Mouse (Mus musculus) embryo, embryonic 10 days (tissue): Measurements from ENCODE around the gene Gm31371.
"Not testable (repeated sequence)": the region's sequence is repeated elsewhere in the genome, so short reads cannot be mapped to it uniquely, and the experiment has no call there.

ENCODE experiments used
- DNase-seq: peaks from one replicate; pipeline ENCODE4 v3.0.0-alpha.2; 2015; ENCODE audit warnings: low spot score

Gene Gm31371

GRCm38 (mm10) chr8:19903092-19903491 lies at the start of gene Gm31371:
Gene Gm31371, plus strand, starts transcription at chr8:19903392.
- not testable (repeated sequence) for DNase-seq

- DNase-seq, result not testable (repeated sequence)
Observed at GRCm38 (mm10) chr8:19906425-19907055, 3.3 kb downstream of the Gm31371 start.

GRCm38 (mm10) chr8:19908841-19909321 lies 5.7 kb downstream of the Gm31371 start:
- not testable (repeated sequence) for DNase-seq

GRCm38 (mm10) chr8:19919086-19919485 lies 15.9 kb downstream of the Gm31371 start:
- not testable (repeated sequence) for DNase-seq

GRCm38 (mm10) chr8:19934274-19934673 lies 31.1 kb downstream of the Gm31371 start:
- not testable (repeated sequence) for DNase-seq

GRCm38 (mm10) chr8:19935541-19936030 lies 32.4 kb downstream of the Gm31371 start:
- DNase-seq, result not testable (repeated sequence)

GRCm38 (mm10) chr8:19960935-19961334 lies 57.7 kb downstream of the Gm31371 start:
- no peak for DNase-seq

- DNase-seq, result not testable (repeated sequence)
Observed at GRCm38 (mm10) chr8:19963766-19964165, 60.6 kb downstream of the Gm31371 start.

- not testable (repeated sequence) for DNase-seq
Observed at GRCm38 (mm10) chr8:19968151-19968550, 65.0 kb downstream of the Gm31371 start.

- DNase-seq, result not testable (repeated sequence)
Observed at GRCm38 (mm10) chr8:19975237-19975636, 72.0 kb downstream of the Gm31371 start.
